Mouse (Mus musculus) heart, embryonic 16.5 days (tissue): ENCODE measurements around the gene Cacna1a. TPM values are rescaled to one million over a fixed set of nuclear protein-coding genes. Genes with fewer than 3 reads are reported as not detected.
A peak's percentile ranks its signal among the peaks of the same experiment; 100 is the strongest.

Experiments
- ATAC-seq: fragments of 200-750 bp; cut with Nextera tagmentation; replicated peaks from 2 replicates; pipeline ENCODE4 v1.8.0; 2017; ENCODE audit warnings: moderate number of reproducible peaks; ENCODE audit not compliant: insufficient read depth, low FRiP score; ENCODE audit errors: extremely low read depth
- H3K27ac ChIP-seq: fragments of 300-500 bp; sonication (generic); 2 replicates; pipeline ENCODE4 v1.5.1; 2014; ENCODE audit warnings: mild to moderate bottlenecking, low read length, control low read depth, moderate library complexity
- H3K27me3 ChIP-seq: fragments of 300-500 bp; sonication (generic); 2 replicates; pipeline ENCODE4 v1.6.1; 2014; ENCODE audit warnings: low read length, mixed read lengths; ENCODE audit not compliant: control insufficient read depth, insufficient read depth
- H3K36me3 ChIP-seq: fragments of 300-500 bp; sonication (generic); 2 replicates; pipeline ENCODE4 v1.6.1; 2014; ENCODE audit not compliant: control insufficient read depth, insufficient read depth
- H3K4me1 ChIP-seq: fragments of 300-500 bp; sonication (generic); 2 replicates; pipeline ENCODE4 v1.6.1; 2014; ENCODE audit warnings: low read length, mixed read lengths; ENCODE audit not compliant: control insufficient read depth, insufficient read depth
- H3K4me2 ChIP-seq: fragments of 300-500 bp; sonication (generic); 2 replicates; pipeline ENCODE4 v1.6.1; 2014; ENCODE audit warnings: low read depth, mild to moderate bottlenecking, control low read depth, low read length
- H3K4me3 ChIP-seq: fragments of 300-500 bp; sonication (generic); 2 replicates; pipeline ENCODE4 v1.5.1; 2014; ENCODE audit warnings: mild to moderate bottlenecking, control low read depth, low read length
- H3K9ac ChIP-seq: fragments of 300-500 bp; sonication (generic); 2 replicates; pipeline ENCODE4 v1.6.1; 2014; ENCODE audit warnings: low read length, control low read depth
- H3K9me3 ChIP-seq: fragments of 300-500 bp; sonication (generic); replicated peaks from 2 replicates; pipeline ENCODE4 v1.6.1; 2016; ENCODE audit warnings: low read length; ENCODE audit not compliant: control insufficient read depth
- WGBS: fragments of 180-500 bp; shearing (Covaris S2); extraction: QIAGEN DNeasy Blood & Tissue Kit; methylation state at CpG from one replicate; pipeline ENCODE4 v1.1.7; 2014; 5-methylcytosine and 5-hydroxymethylcytosine counted together
- polyA plus RNA-seq: library from polyadenylated mRNA; unstranded; fragments of >200 nt; fragmentation: Nextera tagmentation; extraction: Ambion mirVana; gene quantifications from 2 replicates; pipeline ENCODE4 v1.2.1, GENCODE M21; 2015

The Cacna1a gene
- 6.9 and 8.9 TPM in 2 replicates for polyA plus RNA-seq

GRCm38 (mm10) chr8:84388275-84388674 lies at the start of gene Cacna1a:
Cacna1a (plus strand) TSS chr8:84388440.
- 66% methylated on average over 3 of the region's 3 CpGs for WGBS
- Histone ChIP-seq H3K36me3 (no peaks in the 10 kb centered on the region), H3K4me2 (peak within 1 kb of the TSS; percentile 16; the same call in 1 of the 2 replicates), H3K27ac (peak within 1 kb of the TSS; percentile 65), H3K4me3 (no peak within 1 kb of the TSS), H3K9me3 (no peaks in the 10 kb centered on the region), H3K4me1 (peaks cover 14% of the 10 kb centered on the region), H3K9ac (no peak within 1 kb of the TSS), H3K27me3 (no peaks in the 10 kb centered on the region)
- no peak for ATAC-seq

- WGBS, result 17% methylated on average over 17 of the region's 17 CpGs
- H3K27me3 ChIP-seq, result peaks cover 30% of the 10 kb centered on the region
- ATAC-seq, result no peak
These were observed 49.7 kb upstream of the Cacna1a start for GRCm38 (mm10) chr8:84338493-84338892.

DNA sequence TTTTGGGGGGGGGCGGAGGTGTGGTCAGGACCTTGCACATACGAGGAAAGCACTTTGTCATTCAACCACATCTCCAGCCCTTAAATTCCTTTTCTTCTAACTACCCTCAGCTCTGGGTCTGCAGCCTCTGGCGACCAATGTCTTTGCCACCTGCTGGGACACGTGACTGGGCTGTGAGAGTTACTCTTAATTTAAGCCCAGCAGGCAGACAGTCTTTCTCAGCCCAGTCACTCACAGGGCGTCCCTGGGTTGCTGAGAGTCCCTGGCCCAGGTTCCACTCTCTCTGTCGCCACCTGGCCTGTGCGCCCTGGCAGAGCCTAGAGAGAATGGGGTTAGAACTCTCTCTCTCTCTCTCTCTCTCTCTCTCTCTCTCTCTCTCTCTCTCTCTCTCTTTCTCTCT lies 48.9 kb upstream of the Cacna1a start:
- H3K4me2 ChIP-seq, result no peak overlapping the region
- no peak overlapping the region for H3K27ac ChIP-seq
- H3K9me3 ChIP-seq, result 0 out of 2 replicates have a peak, but pooled peaks cover 3% of the 10 kb centered on the region
- no peaks in the 10 kb centered on the region for H3K4me1 ChIP-seq
- no peak overlapping the region for H3K9ac ChIP-seq
- ATAC-seq, result no peak
- peaks cover 30% of the 10 kb centered on the region for H3K27me3 ChIP-seq
- no peaks in the 10 kb centered on the region for H3K36me3 ChIP-seq
- H3K4me3 ChIP-seq, result no peak overlapping the region
- 8% methylated on average over 7 of the region's 7 CpGs for WGBS

More at GRCm38 (mm10) chr8:84338493-84338892, 49.7 kb upstream of the Cacna1a start:
- Histone ChIP-seq H3K4me3 (no peak overlapping the region), H3K36me3 (no peaks in the 10 kb centered on the region), H3K4me1 (no peaks in the 10 kb centered on the region), H3K9ac (no peak overlapping the region), H3K9me3 (0 out of 2 replicates have a peak, but pooled peaks cover 3% of the 10 kb centered on the region), H3K27ac (no peak overlapping the region), H3K4me2 (no peak overlapping the region)

GRCm38 (mm10) chr8:84339867-84340266 lies 48.4 kb upstream of the Cacna1a start:
- Histone ChIP-seq H3K4me3 (no peak overlapping the region), H3K27ac (no peak overlapping the region), H3K4me2 (no peak overlapping the region), H3K9ac (no peak overlapping the region), H3K36me3 (no peaks in the 10 kb centered on the region), H3K4me1 (no peaks in the 10 kb centered on the region), H3K9me3 (0 out of 2 replicates have a peak, but pooled peaks cover 3% of the 10 kb centered on the region), H3K27me3 (peaks cover 30% of the 10 kb centered on the region)
- 54% methylated on average over 4 of the region's 4 CpGs for WGBS
- no peak for ATAC-seq

GRCm38 (mm10) chr8:84340671-84341070 lies 47.6 kb upstream of the Cacna1a start:
- Histone ChIP-seq H3K9ac (no peak overlapping the region), H3K4me1 (no peaks in the 10 kb centered on the region), H3K27me3 (peaks cover 30% of the 10 kb centered on the region), H3K4me3 (no peak overlapping the region), H3K36me3 (no peaks in the 10 kb centered on the region), H3K27ac (no peak overlapping the region), H3K4me2 (no peak overlapping the region), H3K9me3 (0 out of 2 replicates have a peak, but pooled peaks cover 3% of the 10 kb centered on the region)
- ATAC-seq, result no peak
- WGBS, result 4% methylated on average over 2 of the region's 2 CpGs

DNA sequence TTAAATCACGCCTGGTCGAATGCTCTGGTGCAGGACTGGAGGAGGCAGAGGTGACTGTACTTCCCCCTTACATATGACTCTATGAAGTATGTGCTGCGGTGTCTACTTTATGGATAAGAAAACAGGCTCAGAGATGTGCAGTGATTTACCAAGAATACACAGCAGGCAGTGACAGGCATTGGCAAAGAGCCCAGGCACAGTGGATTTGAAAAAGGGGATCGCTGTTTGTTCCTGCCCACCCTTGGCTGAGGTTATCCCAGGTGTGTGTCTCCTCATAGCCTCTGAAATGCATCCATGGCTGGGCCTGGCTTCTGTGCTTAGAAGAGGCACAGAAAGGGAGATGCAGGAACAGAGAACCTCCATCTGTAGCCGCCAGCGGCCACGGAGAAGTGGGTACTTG lies 42.7 kb upstream of the Cacna1a start:
- 72% methylated on average over 7 of the region's 7 CpGs for WGBS
- ATAC-seq, result no peak

DNA sequence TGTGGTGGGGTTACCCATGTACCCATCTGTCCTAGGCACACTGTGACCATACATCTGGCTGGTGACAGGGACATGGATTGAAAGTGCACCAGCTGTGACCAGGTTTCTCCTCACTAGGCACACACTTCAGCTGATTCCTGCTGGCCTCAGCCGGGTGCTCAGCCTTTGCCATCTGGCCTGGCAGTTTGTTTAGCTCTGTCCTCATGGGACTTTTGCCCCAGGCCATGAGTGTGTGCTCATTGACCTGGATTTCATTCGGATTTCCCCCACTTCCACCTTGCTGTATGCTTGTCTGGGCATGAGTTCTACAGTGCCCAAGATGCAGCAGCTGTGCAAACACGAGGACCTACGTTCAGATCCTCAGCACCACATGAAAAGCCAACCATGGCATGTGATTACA lies 41.8 kb upstream of the Cacna1a start:
- no peak overlapping the region for H3K27ac ChIP-seq
- no peak for ATAC-seq
- no peak overlapping the region for H3K9ac ChIP-seq
- H3K4me2 ChIP-seq, result no peak overlapping the region
- H3K4me3 ChIP-seq, result no peak overlapping the region
- H3K36me3 ChIP-seq, result no peaks in the 10 kb centered on the region
- no peaks in the 10 kb centered on the region for H3K9me3 ChIP-seq
- 51% methylated on average over 4 of the region's 4 CpGs for WGBS
- H3K4me1 ChIP-seq, result no peaks in the 10 kb centered on the region
- 0 out of 2 replicates have a peak, but pooled peaks cover 7% of the 10 kb centered on the region for H3K27me3 ChIP-seq

More for the DNA sequence above, 42.7 kb upstream of the Cacna1a start:
- H3K27me3 ChIP-seq, result 0 out of 2 replicates have a peak, but pooled peaks cover 3% of the 10 kb centered on the region
- no peak overlapping the region for H3K9ac ChIP-seq
- H3K4me2 ChIP-seq, result no peak overlapping the region
- no peaks in the 10 kb centered on the region for H3K4me1 ChIP-seq
- H3K36me3 ChIP-seq, result no peaks in the 10 kb centered on the region
- H3K27ac ChIP-seq, result no peak overlapping the region
- no peak overlapping the region for H3K4me3 ChIP-seq
- H3K9me3 ChIP-seq, result no peaks in the 10 kb centered on the region

GRCm38 (mm10) chr8:84349526-84349925 lies 38.7 kb upstream of the Cacna1a start:
- Histone ChIP-seq H3K9me3 (no peaks in the 10 kb centered on the region), H3K27me3 (peaks cover 7% of the 10 kb centered on the region; the same call in 1 of the 2 replicates), H3K4me3 (no peak overlapping the region), H3K36me3 (no peaks in the 10 kb centered on the region), H3K4me1 (no peaks in the 10 kb centered on the region), H3K27ac (no peak overlapping the region), H3K9ac (no peak overlapping the region), H3K4me2 (no peak overlapping the region)
- ATAC-seq, result no peak
- 56% methylated on average over 1 of the region's 1 CpGs for WGBS

DNA sequence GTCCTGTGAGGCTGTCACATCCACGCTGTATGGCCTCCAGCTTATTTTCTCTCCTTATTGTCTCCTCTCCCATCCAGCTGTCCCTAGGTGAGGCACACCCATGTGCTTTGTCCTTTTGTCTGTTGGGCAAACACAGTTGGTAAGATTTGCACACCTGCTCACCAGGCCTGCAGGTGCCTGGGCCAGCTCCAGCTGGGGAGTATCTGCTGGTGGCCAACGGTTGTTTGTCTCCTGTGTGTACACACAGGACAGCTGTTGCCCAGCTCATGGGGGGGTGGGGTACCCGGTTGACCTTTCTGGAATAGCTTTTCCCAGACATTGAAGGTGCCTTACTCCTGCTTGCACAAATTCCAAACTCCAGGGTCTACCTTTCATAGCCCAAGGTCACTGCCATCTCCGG lies 37.3 kb upstream of the Cacna1a start:
- no peak for ATAC-seq
- Histone ChIP-seq H3K9ac (no peak overlapping the region), H3K27me3 (peaks cover 7% of the 10 kb centered on the region; the same call in 1 of the 2 replicates), H3K4me3 (no peak overlapping the region), H3K36me3 (no peaks in the 10 kb centered on the region), H3K27ac (no peak overlapping the region), H3K4me1 (no peaks in the 10 kb centered on the region), H3K4me2 (no peak overlapping the region), H3K9me3 (no peaks in the 10 kb centered on the region)
- 65% methylated on average over 4 of the region's 4 CpGs for WGBS
